Mouse (Mus musculus) ES-CJ7 (cell line): Measurements from ENCODE around the gene Ptprn2.

Source experiments
- DNase-seq: peaks from one replicate; pipeline ENCODE4 v3.0.0; 2011; ENCODE audit warnings: low read depth, low spot score

Gene Ptprn2

DNA sequence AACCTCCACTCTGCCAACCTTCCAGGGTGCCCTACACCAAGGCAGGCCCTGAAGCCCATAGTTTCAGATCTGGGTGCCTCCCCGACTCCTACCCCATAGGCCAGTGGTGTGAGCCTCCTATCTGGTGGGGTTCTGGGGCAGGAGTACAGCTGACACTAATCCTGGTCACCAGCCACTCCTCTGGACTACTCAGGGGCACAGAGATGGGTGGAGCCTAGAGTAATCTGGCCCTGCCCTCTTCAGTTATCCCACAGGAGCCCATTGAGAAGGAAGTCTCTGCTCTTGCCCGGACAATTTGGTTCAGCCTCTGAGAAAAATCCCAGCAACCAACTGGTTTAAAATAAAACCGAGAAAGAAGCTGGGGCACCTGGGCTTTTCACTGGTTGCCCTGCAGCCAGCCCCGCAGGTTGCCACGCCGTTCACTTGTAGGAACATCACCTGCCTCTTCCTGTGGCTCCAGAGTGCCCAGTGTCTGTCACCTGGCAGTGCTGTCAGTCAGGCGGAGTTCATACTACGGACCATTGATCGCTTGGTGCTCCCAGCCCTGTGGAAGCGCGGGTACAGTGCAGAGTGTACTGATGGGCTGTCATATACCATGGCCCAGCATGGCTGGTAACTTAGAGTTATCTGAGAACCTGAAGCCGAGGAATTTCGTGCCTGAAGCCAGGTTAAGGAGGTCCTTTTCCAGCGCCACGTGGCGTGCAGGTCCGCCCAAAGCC lies 673.6 kb downstream of the Ptprn2 start:
- DNase-seq = peak; percentile 6

DNA sequence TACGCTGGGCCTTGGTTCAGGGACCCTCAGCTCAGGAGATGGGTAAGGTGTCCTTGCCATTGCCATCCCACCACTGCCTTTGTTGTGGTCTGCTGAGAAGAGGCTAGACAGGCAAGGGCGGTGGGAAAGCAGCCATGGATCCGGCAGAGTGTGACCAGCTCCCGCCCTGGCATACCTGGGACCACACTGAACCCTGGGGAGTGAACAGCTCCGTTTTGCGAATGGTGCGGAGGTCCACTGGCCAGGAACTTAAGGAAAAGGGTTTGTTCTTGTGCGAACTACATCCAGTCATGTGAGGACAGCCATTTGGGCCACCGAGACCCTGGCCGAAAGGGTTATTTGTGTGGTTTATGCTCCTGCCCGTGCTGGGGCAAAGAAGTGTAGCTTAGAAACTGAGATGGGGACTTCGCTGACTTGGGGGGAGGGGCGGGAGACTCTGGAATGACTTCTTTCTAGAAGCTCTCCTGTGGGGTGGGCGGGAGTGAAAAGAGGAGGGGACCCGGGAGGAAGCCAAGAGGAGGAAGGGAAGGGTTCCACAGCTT lies 674.2 kb downstream of the Ptprn2 start:
- DNase-seq = peak; percentile 25

DNA sequence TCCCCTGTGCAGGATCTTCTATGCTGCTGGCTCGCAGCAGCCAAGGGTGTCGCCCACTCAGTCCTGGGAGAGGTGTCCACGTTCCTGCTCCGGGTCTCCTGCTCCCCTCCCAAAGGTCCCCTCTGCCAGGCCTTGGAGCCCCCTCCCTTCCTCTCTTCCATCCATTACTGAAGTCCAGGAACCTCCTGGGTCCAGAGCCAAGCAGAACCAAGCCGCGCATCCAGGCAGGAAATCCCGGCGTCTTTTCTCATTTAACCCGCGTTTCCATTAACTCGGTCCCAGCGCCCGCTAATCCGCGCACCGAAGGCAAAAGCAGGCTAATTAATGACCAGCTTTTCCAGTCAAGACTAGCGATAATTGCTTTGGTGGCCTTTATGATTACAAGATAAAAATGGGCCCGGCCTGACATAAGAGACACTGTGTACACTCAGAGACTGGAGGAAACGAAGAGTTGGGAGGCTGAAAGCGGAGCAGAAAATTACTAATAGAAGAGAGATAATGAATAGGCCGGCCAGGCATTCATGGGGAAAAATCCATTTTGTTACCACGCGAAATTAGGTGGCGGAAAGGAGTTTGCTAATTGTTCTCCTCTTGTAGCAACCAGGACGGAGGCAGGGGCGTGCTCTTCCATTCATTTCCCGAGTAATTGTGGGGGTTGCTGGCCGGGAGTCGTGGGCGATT lies 674.8 kb downstream of the Ptprn2 start:
- DNase-seq = no peak

DNA sequence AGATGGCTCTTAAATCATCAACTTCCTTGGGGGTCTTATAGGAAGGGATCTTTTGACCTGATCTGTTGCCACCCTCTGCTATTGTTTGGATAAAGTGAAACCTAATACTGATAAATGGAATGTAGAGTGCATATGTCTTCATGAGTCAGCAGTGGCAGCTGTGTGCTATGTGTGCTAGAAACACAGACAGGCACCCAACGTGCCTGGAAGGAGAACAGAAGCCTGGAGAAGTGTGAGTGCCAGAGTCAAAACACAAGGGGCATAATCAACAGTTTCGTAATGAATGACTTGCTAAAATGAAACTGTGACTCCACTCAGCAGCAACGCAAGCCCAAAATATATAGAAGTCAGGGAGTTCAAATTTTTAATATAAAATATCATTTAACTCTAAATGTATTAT lies 676.7 kb downstream of the Ptprn2 start:
- no peak for DNase-seq

DNA sequence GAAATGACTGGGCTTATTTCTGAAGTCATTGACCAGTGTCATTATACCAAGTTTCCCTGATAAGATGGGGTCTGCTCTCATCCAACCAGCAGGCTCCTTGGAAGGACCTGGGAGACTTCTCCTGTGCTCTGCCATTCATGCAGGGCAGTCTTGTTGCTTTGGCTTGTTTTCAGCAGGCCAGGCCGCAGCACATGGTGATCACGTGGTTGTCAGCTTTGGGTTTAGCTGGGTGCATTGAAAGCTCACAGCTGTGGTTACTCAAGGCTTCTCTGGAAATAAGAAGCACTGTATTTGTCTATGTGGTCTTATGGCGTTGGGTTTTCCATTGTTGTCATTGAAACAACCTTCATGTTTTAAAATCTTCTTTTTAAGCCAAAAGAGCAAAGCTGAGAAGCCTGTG lies 678.3 kb downstream of the Ptprn2 start:
- DNase-seq = no peak

DNA sequence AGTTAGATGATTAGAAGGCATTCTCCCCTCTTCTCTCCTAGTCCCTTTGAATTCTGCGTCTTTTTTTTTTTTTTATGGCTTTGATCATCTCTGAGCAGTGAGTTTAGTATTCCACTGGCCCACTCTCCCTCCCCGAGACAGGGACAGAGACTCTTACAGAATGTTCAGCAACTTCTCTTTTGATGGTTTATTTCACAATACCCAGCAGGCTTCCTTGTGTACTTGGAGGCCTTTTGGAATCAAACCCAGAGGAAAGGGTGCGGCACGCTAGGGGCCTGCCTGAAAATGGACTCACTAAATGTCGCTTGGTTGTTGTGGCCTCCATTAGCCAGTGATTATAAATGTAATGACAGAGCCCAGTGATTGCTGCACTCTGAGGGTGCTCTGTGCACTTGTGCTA lies 680.7 kb downstream of the Ptprn2 start:
- DNase-seq = no peak

DNA sequence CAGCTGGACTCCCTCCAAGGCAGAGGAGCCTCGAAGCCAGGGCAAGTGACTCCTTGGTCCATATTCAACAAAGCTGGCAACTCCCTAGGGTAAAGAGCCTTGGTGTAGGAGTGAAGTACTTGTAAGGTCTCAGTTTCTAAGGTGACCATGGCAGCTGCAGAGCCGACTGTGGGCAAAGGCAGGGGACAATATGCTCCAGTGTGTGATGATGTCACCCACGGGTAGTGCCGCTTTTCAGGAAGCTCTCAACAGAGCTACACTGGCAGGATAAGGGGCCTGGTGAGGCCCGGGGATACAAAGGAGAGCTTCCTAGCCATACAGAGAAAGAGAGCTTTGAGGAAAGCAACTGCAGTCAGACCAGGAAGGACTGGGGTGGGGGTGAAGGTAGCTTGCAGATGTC lies 684.1 kb downstream of the Ptprn2 start:
- no peak for DNase-seq

DNA sequence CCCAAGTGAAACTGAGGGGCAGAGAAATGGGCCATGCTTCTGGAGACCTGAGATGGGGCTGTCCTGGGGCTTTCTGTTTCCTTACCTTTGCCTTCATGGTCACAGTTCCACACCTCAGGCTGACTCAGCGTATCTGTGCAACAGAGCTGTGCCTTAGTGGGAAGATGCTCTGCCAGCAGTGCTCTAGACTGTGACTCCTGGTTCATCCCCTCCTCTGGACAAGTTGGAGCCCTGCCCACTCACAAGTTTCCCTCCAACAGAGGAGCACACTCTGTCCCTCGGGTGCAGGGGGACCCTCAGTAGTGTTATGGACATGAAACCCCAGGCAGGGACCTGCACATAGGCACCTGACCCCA lies 687.0 kb downstream of the Ptprn2 start:
- DNase-seq = no peak

DNA sequence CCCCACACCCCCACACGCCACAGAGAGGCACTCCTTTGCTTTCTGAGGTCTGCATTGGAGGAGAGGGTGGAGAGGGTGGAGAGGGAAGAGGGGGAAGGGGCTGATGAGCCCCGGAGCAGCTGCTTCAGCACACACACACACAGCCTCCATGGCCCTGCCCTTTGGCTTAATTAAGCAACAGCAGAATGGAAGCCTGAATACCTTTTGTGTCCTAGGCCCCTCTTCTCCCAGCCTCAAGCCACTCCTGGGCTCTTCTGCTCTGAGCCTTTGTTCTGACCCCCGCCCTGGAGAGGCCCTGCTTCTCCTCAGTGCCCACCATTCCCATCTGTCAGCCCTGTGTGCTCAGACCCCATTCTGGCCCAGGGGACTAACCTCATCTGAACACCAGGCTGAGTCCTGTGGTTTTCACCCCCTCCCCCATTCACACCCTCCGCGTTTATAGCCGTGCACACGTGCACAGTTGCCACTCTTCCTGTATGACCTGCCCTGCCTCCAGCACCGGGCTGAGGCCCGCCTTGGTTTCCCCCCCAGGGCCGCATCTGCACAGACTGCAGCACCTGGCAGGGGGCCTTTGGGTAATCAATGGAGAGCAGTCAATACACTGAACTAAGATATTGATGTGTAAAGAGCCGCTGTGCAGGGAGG lies 687.5 kb downstream of the Ptprn2 start:
- peak; percentile 78 for DNase-seq

DNA sequence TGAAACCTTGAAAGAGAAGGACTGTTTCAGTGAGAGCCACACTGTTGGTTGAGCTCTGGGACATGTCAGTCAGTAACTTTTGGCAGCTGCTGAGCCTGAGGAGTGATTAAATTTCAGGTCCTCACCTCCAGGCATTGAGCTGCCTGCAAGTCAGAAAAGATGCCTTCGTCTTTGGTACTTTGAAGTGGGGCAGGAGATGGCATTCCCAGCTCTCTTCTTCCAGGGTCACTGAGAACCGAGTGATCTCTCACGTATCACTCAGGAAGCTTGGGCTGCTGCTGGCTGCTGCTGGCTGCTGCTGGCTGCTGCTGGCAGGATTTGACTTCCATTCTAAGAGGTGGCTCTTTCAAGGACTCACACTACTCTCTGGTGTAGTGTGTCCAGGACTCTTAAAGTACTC lies 688.7 kb downstream of the Ptprn2 start:
- no peak for DNase-seq

DNA sequence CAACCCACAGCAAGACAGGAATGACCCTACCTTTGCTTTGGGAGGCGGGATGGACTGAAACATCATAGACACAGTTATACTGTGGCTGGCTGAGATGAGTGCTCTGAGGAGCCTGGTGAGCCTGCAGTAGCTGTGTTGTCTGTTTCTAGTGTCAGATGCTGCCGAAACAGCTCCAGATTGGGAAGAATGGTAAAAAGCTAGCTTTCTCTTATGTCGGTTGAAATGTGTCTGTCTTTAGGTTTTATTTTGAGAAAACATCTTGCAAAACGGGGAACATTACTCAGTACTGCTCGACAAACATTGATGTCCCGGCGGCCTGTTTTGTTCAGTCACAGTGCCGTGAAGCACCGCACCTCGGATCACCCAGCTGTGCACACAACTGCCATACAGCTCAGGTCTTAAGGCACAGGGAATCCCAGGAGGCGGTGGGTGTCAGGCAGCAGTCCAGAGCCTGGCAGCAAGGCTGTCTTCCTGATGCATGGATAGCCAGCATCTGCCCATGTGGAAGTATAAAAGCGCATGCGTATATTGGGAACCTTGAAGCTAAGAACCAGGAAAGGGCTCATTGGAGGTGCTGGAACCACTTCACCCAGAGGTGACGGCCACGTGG lies 689.7 kb downstream of the Ptprn2 start:
- no peak for DNase-seq

DNA sequence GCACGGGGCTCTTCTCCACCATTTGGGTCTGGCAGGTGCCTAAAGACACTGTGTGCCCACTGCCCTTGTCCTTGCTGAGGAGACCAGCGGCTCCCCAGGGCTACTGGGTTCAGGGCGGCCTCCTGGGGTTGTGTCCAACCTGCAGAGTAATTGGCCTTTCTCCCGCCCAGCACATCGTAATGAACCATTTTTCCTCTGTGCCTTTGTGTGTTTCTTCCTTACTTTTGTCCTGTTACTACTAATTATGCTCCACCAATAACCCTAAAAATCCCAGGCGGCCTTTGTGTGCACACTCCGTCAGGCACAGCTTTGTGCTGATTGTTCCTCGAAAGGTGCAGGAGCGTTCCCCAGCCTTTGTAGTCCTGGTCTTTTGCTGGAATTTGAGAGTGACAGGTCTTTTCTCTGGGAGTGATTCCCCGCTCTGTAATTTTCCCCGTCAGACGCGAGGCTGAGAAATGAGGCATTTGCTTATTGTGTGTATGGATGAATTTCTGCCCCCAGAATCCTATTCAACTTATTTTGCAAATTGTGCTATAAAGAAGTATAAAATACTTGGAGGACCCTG lies 690.8 kb downstream of the Ptprn2 start:
- no peak for DNase-seq

DNA sequence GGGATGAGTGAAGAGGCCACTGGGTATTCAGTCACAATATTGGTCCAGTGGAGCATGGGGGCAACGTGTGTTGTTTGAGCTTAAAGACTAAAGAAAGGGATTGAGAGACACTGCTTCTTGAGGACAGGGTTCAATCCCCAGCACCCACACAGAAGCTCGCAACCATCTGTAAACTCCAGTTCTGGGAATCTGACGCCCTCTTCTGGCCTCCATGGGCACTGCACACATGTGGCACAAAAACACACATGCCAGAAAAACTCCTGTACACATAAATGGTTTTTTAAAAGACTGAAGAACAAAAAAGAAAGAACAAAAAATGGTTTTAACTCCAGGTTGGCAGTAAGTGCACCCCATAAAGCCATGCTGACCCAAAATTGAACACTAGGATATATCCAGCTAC lies 701.6 kb downstream of the Ptprn2 start:
- no peak for DNase-seq

DNA sequence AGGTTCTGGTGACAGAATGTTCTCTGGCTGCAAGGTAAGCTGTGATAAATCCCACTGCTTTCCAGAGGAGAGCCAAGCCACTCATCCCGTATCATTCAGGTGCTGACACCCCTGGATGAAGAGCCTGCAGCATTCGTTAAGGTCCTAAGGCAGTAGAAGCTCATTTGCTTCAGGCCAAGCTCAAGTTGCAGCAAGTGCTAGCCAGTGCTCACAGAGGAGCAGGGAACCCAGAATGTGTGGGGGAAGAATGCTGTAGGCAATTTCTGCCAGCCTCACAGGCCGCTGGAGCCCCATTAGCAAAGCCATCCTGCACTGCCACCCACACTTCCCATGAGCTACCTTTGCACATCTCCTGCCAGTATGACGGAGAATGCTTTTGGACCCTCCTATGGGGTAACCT lies 706.5 kb downstream of the Ptprn2 start:
- no peak for DNase-seq

DNA sequence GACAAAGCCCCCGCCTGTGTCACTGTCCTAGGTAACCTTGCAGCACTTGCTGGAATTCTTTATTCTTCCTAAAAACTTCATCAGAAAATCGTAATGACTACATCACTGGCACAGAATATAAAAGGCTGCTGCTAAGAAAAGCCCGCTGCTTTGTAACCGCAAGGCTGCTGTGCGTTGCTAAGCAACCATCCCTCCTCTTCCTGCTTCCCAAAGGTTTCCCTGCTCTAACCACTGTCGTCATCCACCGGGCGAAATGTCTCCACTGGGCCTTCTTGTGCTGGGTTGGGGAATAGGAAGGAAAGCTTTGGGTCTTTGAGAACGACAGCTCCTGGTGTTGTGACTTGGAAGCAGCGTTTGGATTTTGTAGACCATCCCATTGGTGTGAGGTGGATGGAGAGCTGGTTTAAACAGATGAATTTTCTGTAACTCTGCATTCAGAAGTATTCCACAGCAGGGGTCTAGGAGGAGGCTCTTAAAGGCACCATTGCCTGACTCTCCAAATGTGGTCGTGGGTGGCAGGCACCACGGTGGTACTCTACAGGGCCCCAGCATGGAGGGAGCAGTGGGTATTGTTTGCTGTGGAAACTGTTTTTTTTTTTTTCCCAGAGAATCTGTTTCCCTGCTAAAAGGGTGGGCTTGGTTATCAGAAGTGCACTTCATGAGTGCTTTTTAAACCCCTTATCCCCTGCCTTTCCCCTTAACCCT lies 711.4 kb downstream of the Ptprn2 start:
- peak; percentile 52 for DNase-seq

DNA sequence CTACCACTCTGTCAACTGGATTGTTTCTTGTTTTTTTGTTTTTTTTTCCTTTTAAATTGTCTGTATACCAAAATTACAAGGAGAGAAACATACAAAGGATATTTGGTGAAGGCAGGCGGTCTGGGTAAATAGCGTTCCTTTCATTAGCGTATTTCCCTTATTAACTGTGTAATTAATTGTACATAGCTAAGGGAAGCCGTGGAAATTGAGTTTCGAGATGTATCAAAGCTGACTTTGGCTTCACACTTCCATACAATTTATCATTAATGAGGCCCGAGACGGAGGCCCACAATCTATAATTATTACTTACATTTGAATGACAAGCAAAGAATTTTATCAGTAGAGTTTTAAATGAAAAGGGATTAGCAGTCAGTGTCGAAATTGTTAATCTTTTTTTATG lies 712.6 kb downstream of the Ptprn2 start:
- DNase-seq = no peak

DNA sequence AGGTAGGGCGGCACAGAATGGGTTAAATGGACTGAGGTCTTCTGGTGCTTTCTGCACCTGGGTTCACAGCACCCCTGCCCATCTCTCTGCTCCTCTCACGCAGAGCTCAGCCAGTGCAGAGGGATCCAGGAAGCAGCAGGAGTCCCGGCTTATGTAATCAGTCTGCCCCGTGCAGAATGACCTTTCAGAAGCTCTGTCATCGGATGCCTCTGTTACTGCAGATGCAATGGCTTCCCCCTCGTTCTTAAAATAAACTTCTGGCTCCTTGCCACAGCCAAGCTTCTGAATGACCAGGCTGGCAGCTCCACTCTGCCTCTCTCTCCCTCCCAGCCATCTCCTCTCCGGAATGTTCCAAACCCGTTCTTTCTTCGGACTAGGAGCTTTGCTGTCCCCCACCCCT lies 714.6 kb downstream of the Ptprn2 start:
- peak; percentile 35 for DNase-seq

DNA sequence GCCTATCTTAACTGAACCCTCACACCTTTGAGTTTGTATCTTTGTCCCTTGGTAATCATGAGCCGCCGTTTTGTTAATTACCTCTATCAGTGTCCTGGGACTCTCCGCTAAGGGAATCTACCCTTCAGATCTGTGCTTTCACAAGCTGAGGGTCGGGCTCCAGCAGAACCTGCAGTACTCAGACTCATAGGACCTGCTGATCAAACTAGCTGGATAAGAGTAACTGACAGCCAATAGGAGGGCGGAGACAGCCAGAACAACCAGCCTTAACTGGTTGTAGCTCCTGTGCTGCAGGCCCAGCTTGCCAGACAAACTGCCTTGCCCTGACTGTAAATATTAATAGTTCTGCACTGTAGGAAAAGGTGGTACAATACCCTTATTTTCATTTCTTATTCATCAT lies 715.1 kb downstream of the Ptprn2 start:
- DNase-seq = peak; percentile 26

DNA sequence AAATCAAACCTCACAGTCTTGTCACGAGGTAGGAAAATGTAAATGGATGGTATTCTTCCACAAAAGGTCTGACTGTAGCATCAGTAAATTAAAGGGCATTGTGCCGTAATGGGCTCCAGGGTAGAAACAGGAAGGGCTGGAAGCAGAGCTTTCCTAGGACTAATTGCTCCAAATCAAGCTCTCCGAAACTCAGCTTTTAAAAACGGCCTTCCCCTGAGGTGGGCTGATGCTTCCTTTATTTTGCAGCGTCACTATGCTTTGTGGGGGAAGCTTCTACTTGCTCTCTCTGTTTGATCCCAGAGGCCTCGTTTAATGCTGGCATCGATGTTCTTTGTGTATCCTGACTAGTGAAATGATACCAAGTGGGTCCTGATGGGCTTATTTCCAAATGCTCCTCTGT lies 718.0 kb downstream of the Ptprn2 start:
- DNase-seq = no peak

DNA sequence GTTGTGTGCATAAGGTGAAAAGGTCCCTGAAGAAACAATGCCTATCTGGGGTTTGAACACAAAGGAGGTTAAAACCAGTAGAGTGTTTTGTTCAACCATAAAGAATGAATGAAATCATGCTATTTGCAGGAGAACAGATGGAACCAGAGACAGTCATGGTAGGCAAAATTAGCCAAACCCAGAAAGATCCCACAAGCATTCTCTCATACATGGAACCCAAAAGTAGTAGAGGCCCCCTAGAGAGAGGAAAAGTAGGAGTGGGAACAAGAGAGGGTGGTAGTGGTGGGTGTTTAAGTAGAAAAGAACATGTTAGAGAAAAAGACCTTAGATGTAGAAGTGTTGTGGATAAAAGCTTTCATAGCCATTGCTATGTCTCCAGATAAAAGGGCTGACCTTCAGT lies 719.4 kb downstream of the Ptprn2 start:
- no peak for DNase-seq

DNA sequence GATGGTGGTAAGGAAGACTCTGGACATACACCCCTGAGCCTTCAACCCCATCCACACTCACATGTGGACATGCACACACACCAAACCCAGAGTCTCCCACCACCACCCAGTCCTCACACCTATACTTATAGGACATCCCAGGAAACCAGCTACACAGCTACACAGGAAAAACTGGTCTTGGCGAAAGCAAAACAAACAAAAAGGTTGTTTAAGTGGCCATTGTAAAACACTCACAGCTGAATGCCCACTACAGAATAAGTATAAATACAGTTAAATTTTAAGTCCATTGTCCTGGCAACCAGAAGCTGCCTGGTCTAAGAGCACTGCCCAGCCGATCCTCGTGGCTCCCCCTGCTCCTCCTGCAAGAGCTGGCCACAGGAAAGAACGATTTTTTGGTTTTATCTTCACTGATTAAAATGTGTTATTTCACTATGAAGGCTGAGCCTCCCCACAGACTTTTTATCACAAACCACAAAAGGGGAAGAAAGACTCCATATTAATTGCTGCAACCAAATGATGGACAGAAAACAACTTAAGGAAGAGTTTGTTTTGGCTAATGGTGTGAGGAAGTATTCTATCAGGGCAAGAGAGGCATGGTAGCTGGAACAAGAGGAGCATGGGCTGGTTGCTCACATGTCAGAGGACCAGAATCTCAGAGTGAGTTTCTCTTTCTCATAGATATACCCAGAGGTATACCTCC lies 722.1 kb downstream of the Ptprn2 start:
- DNase-seq = no peak
